Mouse (Mus musculus): ENCODE measurements around the gene Gdpd3. TPM values are rescaled to one million over a fixed set of nuclear protein-coding genes. Genes with fewer than 3 reads are reported as not detected.
"Not testable (repeated sequence)": the region's sequence is repeated elsewhere in the genome, so short reads cannot be mapped to it uniquely, and the experiment has no call there.

Gene Gdpd3
- total RNA-seq (2022) = 1 to 10 TPM; 1.8 to 9.2 (median 5.6) TPM

DNA sequence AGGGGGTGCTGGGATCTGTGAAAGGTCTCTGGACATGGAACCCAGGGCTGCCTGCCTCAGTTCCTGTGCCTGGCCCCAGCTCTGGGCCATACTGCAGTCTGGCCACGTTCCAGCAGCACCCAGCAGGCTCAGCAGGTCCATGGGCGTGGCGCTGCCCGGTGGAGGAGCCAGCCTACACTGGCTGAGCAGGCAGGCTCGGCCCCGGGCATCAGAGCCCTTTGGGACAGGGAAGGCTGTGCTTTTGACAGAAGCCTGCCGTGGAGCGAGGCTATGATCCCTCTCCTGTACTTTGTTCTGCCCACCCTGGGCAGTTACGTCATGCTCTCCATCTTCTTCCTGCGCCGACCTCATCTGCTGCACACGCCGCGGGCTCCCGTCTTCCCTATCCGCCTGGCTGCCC, at the start of gene Gdpd3:
Gdpd3 (plus strand) TSS at position 134 of the 400 bp plus-strand sequence.
- DNase-seq = no peak

DNA sequence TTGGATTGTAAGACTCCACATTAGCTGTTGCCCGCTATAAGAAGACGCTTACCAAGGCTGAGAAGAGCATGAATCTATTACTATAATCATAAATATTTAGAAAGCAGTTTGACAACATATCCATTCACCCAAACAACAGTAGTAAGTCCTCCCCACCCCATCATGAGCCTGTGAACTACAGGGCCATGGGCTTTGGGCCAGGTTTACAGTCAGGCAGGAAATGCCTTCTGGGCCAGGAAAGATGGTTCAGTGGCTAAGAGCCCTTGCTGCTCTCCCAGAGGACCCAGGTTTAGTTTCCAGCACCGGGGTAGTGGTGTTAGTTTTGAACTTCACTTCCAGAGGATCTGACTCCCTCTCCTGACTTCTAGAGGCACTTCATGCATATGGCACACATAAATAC, 48.6 kb upstream of the Gdpd3 start:
- no peak for DNase-seq

DNA sequence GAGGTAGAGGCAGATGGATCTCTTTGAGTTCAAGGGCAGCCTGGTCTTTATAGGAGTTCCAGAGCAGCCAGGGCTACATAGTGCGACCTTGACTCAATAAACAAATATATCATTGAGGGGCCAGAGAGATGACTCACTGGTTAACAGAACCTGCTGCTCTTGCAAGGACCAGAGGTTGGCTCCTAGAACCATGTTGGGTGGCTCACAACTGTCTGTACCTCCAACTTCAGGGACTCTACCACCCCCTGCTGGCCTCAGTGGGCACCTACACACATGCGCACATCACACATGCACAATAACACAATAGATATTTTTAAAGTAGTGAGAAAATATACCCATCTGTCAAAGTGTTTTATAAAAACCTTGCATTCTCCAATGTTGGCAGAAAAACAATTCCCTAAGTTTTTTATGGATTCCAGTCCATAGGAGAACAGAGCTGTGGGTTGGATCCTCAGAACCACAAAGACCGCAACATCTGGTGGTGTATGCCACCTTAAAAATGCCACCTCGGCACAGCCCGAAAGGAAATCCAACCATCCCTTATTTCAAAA, 47.3 kb upstream of the Gdpd3 start:
- no peak for DNase-seq

DNA sequence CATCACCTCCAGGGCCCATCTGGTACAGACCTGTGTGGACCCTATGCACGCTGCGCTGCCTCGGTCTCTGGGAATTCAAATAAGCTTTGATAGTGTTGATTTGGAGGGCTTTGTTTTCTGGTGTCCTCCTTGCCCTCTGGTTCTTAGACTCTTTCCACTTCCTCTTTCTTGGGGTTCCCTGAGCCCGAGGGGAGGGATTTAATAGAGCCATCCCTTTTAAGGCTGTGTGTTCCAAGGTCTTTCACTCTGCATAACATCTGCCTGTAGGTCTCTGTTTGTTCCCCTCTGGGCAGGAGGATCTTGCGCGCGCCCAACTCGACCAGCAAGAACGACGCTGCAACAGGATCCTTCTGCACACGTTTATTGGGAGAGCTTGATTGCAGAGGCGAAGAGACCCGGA, 44.5 kb upstream of the Gdpd3 start:
- no peak for DNase-seq

DNA sequence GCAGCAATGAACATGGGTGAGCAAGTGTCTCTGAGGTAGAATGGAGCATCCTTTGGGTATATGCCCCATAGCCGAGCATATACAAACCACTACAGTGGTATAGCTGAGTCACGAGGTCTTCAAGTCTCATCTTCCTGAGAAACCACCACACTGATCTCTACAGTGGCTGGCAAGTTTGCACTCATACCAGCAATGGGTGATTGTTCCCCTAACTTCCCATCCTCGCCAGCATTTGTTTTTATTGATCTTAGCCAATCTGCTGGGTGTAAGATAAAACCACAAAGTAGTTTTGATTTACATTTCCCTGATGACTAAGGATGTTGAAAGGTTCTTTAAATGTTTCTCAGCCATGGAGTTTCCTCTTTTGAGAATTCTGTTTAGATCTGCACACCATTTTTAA, 41.1 kb upstream of the Gdpd3 start:
- DNase-seq = no peak

DNA sequence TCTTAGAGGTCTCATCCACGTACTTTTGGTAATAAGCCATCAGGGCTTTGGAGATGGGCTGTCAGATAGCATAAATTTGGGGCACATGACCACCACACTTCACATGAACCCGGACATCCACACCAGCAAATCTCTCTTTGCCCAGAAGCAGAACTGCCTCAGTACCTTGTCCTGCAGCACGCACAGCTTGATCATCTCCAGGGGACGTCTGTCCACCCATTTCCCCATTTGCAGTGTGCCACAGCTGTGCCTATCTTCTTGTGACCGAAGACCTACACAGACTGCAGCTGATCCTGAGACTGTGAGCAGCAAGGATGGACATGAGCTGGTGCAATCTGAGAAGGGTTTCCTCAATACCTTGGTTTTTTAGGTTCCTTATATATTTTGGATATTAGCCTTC, 40.5 kb upstream of the Gdpd3 start:
- no peak for DNase-seq

DNA sequence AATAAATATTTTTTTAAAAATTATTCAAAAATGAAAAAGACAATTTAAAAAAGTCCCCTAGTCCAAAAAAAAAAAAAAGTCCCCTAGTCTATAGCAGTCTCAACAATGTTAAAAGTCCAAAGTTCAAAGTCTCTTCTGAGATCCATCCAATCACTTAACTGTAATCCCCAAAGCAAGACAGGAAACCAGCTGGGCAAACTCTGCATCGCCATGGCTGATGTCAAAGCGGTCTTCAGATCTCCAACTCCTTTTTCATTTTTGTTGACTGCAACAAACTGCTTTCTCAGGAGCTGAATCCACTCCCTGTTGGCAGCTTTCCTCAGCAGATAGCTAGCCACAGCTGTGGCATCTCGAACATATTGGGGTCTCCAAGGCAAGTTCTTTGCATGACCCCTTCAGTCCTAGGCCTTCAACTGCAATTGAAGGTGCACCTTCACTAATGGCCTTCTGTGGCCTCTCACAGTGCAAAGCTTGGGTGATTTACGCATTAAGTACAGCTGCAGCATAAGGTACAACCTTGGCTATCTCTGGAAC, 35.8 kb upstream of the Gdpd3 start:
- DNase-seq = not testable (repeated sequence)

DNA sequence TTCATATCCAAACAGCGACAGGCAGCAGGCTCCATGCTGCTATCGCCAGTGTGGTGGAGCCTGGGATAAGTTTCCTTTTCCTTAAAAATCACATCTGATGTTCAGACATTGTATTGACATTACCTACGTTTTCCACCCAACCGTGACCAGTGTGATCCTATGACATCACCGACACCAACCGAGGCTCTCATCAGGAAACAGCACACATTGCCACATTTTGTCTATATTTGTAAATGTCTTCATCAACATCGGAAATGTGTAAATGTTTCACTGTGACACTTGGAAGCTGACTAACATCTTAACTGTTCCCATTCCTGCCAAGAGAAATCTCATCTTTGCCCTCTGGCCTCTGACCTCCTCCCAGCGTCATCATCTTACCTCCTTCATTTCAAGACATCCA, 30.0 kb upstream of the Gdpd3 start:
- DNase-seq = no peak

DNA sequence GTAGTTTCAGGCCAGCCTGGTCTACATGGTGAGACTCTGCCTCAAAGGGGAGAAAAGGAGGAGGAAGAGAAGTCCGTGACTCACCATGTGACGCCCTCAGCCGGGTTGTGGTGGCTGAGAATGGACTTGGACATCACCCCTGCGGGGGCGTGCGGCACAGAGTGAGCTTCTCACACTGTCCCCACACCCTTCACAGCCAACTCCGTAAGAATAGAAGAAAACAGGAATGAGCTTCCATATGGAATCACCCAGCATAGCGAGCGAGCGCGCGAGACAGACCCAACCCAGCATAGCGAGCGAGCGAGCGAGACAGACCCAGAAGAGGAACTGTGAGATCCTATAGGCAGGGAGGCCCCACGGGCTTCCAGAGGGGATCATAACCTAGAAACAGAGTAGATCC, 26.6 kb upstream of the Gdpd3 start:
- DNase-seq = no peak

DNA sequence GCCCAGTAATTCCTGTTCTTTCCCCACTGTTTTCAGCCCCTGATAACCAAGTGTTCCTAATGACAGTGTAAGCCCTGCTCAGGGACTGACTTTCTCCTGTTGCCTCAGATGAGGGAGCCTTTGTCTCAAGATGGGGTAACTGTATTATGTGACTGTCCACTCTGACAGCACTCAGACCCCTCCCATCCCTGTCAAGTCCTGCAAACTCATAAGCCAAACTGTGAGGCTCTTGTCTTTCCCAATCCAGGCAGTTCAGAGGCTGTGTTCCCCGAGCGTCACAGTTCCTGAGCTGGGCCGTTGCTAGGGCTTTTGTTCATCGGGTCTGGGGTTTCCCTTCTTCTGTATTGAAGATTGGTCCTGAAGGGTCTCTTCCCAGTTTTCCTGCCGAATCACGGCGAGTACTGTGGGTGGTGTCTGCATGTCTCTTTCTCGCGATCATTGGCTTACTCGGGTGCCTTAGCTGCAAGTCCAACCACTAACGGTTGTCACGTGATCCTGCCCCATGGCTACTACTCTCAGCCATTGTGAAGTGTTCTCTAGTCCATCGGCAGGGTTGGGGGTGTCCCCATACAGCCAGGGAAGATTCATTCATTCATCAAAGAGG, 25.9 kb upstream of the Gdpd3 start:
- DNase-seq = no peak

DNA sequence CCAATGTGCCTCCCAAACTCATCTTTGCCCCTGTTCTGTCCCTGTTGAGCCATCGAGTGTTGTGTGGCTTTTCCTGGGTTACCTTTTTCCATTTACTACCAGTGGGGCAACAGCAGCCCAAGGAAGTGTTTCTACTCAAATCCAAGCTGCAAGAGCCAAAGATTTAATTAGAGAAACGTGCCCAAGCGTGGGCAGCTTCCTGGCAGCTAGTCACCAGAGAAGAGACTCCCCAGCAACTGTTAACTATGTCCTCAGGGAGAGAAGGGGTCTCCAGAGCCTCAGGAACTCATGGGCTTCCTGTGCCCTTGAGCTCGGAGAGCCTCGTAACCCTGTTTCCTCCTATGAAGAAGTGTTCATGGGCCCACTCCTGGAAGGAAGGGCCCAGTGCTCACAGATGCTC, 25.2 kb upstream of the Gdpd3 start:
- no peak for DNase-seq

DNA sequence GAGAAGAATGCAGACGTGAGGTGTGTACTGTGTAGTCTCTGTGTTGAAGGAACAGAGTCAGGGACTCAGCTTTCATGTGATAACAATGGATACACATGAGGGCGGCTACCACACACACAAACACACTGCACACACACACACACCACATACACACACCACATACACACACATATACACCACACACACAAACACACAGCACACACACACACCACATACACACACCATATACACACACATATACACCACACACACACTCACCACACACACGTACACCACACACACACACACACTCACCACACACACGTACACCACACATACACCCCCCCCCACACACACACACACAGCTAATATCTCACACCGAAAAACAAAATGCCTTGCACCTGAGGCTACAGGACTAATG, 24.7 kb upstream of the Gdpd3 start:
- DNase-seq = no peak

DNA sequence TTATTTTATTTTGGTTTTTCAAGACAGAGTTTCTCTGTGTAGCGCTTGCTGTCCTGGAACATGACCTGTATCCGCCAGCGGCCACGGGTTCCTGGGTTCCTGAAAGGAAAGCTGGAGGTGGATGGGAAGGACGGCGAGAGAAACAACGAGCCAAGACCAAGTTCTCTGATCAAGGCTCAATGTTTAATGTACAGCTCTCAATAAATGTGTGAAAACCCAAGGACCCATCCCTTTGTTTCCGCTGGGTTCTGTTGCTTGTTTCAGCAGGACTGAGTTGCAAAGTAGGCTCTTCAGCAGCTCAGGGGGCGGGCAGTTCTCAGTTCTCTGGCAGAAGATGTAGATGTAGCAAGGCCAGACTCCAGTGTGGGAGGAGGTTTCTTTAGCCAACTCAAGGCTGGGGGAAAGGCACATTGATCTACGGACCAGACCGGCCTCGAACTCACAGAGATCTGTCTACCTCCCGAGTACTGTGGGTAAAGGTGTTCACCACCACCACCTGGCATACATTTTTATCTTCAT, 24.1 kb upstream of the Gdpd3 start:
- no peak for DNase-seq

DNA sequence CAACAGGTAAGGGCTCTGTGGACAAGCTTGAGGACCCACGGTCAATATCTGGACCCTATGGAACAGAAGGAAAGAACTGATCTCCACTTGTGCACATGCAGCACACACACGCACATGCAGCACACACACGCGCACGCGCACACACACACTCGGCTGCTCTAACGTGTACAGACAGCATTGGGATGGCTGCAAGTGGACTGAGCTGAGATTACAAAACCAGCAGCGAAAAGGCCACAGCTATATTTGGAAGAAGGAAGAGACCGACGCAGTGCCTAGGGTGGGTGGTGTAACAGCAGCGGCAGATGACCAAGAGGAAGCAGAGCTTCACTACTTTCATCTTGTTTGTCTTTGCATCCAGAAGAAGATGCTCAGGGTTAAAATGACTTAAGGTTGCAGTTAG, 20.1 kb upstream of the Gdpd3 start:
- no peak for DNase-seq

DNA sequence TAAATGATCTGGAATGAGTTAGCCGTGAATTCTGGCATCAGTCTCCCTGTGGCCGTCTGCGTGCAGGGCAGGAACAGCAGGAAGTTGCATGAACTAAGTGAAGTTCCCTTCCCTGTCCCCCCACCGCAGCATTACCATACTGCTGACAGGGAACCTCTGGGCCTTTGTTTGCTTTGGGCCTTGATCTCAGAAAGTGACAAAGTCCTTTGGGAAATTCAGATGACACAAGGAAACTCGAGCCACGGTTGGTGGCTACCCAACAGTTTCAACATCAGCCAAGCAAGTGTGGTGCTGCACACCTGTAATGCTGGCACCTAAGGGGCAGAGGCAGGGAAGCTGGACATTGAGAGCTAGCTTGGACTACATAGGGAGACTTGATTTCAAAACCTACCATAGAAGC, 19.3 kb upstream of the Gdpd3 start:
- no peak for DNase-seq

DNA sequence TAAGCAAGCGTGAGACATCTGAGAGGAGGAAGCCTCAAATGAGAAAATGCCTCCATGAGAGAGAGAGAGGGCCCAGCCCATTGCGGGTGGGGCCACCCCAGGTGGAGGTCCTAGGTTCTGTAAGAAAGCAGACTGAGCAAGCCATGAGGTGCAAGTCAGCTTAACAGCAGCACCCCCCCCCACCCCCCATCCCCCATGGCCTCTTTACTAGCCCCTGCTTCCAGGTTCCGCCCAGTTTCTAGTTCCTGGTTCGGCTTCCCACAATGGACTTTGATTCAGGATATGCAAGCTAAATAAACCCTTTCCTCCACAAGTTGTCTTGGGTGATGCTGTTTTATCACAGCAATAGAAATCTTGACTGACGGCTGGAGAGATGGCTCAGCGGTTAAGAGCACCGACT, 17.3 kb upstream of the Gdpd3 start:
- DNase-seq = no peak

DNA sequence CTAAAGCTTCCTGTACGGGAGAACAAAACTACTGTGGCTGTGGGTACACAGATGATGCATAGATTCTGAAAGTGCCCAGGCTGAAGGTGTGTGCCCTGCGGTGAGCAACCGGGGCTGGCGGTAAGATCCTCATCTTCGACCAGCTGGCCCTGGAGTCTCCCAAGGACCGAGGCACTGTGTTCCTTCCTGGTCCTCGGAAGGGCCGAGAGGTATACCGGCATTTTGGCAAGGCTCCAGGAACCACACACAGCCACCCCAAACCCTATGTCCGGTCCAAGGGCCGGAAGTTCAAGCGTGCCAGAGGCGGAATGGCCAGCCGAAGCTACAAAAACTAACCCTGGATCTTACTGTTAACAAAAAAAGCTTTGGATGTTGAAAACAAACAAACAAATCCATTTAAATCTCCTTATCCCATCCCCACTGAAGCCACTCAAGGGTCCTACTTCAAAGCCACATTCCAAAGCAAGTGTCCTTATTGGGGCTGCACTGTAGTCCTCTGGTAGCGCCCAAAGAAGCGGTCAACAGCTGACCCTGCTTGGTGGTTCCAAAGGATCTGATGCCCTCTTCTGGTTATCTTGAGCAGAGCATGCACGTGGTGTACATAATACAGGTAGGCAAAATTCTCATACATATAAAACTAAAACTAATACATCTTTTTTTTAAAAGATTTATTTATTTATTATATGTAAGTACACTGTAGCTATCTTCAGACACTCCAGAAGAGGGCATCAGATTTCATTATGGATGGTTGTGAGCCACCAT, 16.4 kb upstream of the Gdpd3 start:
- no peak for DNase-seq

DNA sequence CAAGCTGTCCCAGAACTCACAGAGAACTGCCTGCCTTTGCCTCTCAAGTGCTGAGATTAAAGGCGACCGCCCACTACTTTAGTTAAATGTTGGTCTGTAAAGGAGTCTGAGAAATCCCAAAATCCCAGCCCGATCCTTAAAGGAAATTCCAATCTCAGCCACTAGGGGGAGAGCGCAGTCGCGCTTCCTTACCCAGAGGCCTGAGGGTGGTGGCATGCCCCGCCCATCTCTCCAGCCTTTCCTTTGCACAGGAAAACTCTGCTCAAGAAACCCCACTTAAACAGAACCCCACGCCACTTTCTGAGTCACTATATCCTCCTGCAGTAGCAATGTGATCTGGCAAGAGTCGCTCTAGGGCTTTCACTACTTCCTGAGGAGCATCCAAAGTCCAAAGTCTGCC, 11.3 kb upstream of the Gdpd3 start:
- no peak for DNase-seq

DNA sequence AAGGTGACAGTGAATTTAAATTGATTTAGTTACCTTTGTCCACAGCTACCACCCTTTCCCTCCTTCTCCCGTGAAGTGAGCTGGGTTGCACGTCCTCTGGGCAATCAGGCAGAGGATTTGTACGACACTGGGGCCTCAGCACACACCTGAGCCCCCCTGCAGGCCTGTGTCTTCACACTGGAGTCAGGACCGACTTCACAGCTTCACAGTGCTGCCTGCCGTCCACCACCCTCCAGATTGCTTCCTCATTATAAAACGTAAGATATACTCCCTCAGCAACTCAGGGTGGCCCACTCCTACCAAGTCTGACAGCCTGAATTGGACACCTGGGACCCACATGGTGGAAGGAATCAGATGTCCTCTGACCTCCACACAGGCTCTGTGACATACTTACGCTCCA, 7.6 kb upstream of the Gdpd3 start:
- no peak for DNase-seq

DNA sequence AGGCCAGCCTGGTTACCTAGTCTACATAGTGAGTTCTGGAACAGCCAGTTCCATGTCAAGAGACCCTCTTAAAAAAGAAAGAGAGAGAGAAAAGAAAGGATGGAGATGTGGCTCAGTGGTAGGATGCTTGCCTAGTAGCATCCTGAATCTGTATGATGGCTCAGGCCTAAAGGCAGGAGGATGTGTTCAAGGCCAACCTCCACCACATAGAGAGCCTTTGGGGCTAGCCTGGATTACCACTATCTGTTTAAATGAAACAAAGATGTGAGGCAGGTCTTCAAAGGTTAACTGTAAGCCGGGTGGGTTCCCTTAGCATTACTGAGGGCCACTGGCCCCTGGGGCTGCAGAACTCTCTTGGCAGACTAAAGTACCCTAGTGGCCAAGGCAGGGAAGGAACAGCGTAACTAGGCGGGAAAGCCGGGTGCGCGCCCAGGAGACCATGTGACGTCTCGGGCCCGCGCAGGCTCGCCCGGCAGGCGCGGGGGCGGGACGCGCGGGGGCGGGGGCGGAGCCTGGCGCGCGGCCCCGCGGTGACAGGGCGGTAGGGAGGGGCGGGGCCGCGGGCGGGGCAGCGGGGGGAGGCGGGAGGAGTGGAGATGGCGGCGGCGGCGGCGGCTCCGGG, 7.0 kb upstream of the Gdpd3 start, which contains the start of gene Mapk3:
Mapk3 (plus strand) TSS at position 552 of the 622 bp plus-strand sequence.
- peak; percentile 84 for DNase-seq

DNA sequence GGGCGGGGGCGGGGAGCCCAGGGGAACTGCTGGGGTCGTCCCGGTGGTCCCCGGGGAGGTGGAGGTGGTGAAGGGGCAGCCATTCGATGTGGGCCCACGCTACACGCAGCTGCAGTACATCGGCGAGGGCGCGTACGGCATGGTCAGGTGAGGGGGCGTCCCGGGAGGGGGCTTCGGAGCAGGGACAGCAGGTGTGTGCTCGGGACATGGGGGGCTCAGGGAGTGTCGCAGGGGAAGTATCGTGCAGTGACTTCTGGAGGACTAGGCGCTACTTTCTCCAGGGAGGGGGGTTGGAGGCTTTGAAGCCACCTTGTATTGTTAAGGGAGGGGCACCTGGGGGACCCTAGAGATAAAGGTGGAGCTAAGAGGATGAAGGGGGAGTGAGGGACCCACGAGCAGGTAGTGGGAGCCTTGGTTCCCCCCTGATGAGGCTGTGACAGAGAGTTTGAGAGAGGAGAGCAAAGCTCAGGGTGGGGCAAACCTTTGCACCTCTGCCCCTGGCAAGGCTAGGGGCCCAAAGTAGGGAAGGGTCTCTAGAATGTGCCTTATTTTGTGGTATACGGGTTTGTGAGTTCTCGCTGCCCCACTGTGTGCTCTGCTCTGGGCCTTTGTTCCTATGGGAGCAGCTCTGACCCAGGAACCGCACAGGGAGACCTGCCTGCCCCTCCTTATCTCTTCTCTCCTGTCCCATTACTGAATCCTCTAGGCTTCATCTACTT, 6.3 kb upstream of the Gdpd3 start:
- DNase-seq = no peak

DNA sequence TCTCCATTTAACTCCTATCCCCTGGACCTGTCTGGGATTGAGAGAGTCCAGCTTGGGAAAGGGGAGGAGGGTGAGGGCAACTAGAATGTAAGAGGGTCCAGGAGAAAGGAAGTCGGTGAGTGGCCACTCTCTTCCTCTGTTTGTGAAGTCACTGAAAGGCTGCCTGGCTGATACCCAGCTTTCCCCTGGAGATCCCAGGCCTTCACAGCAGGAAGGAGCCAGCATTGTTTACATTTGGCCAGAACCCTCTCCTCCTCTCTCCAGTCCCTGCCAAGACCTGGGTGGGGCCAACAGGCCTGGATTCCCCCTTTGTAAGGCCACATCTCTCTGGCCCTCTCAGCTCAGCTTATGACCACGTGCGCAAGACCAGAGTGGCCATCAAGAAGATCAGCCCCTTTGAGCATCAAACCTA, 5.7 kb upstream of the Gdpd3 start:
- DNase-seq = peak; percentile 61

Data from adrenal gland, adult 8-10 months (tissue).